In genomic region chr11:12215582-12215981, GRCm38 (mm10) we compare ENCODE assay signal across 15 mouse cellular contexts.
"Had no signal": no experiment of that assay in that cellular context is flagged by ENCODE, and none has a peak within 500 bp of the region (broad histone marks: within the 10 kb centered on the region; RNA-seq: fewer than 3 reads in every experiment).

No protein-coding gene starts in this region.

- H3K27ac ChIP-seq: intestine, embryonic 15.5 days; kidney, embryonic 15.5 days; limb, embryonic 10.5 days; midbrain, embryonic 15.5 days; neural tube, embryonic 13.5 days had no signal

- ATAC-seq: intestine, embryonic 15.5 days; midbrain, embryonic 15.5 days had no signal

- H3K27me3 ChIP-seq: intestine, embryonic 15.5 days; kidney, embryonic 15.5 days; midbrain, embryonic 15.5 days; neural tube, embryonic 13.5 days had no signal

- H3K4me2 ChIP-seq: intestine, embryonic 15.5 days; kidney, embryonic 15.5 days; midbrain, embryonic 11.5 days; midbrain, embryonic 15.5 days; neural tube, embryonic 13.5 days had no signal

- DNase-seq: kidney, adult 18-20 months; kidney, postnatal 14 days; lung, adult 2 months; lung, postnatal 10 days; lung, postnatal 4 days; retina, postnatal 1 day; right cerebral cortex, postnatal 4 days; spleen, adult 18-20 months; thymus, postnatal 4 days had no signal

- H3K36me3 ChIP-seq: intestine, embryonic 15.5 days; kidney, embryonic 15.5 days; limb, embryonic 10.5 days; midbrain, embryonic 15.5 days; neural tube, embryonic 13.5 days had no signal

- H3K4me1 ChIP-seq: intestine, embryonic 15.5 days; kidney, embryonic 15.5 days; limb, embryonic 10.5 days; midbrain, embryonic 15.5 days had no signal

- H3K4me3 ChIP-seq: intestine, embryonic 15.5 days; kidney, embryonic 15.5 days; limb, embryonic 10.5 days; midbrain, embryonic 15.5 days; neural tube, embryonic 13.5 days had no signal

- H3K9ac ChIP-seq: intestine, embryonic 15.5 days; kidney, embryonic 15.5 days; midbrain, embryonic 15.5 days; neural tube, embryonic 13.5 days had no signal

- H3K9me3 ChIP-seq: intestine, embryonic 15.5 days; kidney, embryonic 15.5 days; limb, embryonic 10.5 days; midbrain, embryonic 15.5 days; neural tube, embryonic 13.5 days had no signal
